Mouse (Mus musculus): ENCODE results near the gene Nr2e1. TPM values are rescaled to one million over a fixed set of nuclear protein-coding genes. Genes with fewer than 3 reads are reported as not detected.
A peak's percentile ranks its signal among the peaks of the same experiment; 100 is the strongest.

Nr2e1 gene
- polyA plus RNA-seq, 1 experiment from 2014 or later: not detected

DNA sequence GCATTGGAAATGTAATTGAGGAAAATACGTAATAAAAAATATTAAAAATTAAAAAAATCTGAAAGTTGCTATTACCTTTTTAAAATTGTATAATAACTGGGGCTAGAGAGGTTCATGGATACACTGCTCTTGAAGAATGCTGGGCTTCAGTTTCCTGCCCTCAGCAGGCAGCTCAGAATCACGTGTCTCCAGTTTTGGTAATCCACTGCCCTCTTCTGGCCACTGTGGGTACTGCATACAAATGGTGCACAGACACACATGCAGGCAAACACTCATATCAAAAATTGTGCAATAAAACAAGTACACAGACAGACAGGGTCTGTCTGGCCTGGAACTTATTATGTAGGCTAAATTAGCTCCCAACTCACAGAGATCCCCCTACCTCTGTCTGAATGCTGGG is 21.4 kb upstream of the Nr2e1 start:
- Histone ChIP-seq H3K36me3 (no peaks in the 10 kb centered on the region), H3K4me2 (no peak overlapping the region), H3K4me1 (no peaks in the 10 kb centered on the region), H3K4me3 (no peak overlapping the region), H3K9me3 (0 out of 2 replicates have a peak, but pooled peaks cover 6% of the 10 kb centered on the region), H3K27ac (no peak overlapping the region), H3K27me3 (peaks cover 41% of the 10 kb centered on the region), H3K9ac (no peak overlapping the region)
- no peak for ATAC-seq (ENCODE audit: insufficient number of reproducible peaks, low FRiP score, low TSS enrichment, low read depth)
- 59% methylated on average over 2 of the region's 2 CpGs for WGBS

DNA sequence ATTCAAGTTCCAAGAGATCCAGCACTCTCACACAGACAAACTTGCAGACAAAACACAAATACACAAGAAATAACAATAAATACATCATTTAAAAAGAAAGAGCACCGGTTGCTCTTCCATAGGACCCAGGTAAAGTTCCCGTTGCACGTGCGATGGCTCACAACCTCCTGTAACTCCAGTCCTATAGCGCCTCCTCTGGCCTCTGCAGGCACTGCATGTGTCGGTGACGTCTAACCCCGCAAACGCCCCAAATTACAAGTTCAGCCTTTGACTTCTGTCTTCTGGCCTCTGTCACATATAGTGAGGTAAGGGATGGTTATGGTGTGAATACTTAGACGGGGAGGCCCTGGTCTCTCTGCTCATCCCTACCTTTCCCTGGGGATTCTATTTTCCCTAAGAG is 18.1 kb upstream of the Nr2e1 start:
- Histone ChIP-seq H3K4me2 (no peak overlapping the region), H3K27ac (no peak overlapping the region), H3K4me1 (no peaks in the 10 kb centered on the region), H3K9ac (no peak overlapping the region), H3K9me3 (no peaks in the 10 kb centered on the region), H3K27me3 (peaks cover 27% of the 10 kb centered on the region), H3K36me3 (no peaks in the 10 kb centered on the region), H3K4me3 (no peak overlapping the region)
- 18% methylated on average over 10 of the region's 10 CpGs for WGBS
- no peak for ATAC-seq (ENCODE audit: insufficient number of reproducible peaks, low FRiP score, low TSS enrichment, low read depth)

DNA sequence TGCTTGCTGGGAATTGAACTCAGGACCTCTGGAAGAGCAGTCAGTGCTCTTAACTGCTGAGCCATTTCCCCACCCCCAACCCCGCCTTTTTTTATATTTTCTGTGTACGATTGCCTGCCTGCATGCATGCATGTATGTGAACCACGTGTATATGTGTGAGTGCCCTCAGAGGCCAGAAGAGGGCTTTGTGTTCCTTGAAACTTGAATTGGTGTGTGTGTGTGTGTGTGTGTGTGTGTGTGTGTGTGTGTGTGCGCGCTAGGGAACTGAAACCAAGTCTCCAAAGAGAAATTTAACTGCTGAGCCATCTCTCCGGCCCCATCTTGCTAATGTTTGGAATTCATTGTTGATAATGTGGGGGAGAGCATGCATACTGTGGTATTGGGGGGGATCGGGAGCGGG is 15.2 kb upstream of the Nr2e1 start:
- H3K4me2 ChIP-seq: no peak overlapping the region
- H3K9me3 ChIP-seq: no peaks in the 10 kb centered on the region
- no peak overlapping the region for H3K9ac ChIP-seq
- H3K27ac ChIP-seq: no peak overlapping the region
- H3K4me3 ChIP-seq: no peak overlapping the region
- 78% methylated on average over 8 of the region's 8 CpGs for WGBS
- peaks cover 52% of the 10 kb centered on the region for H3K27me3 ChIP-seq
- ATAC-seq (ENCODE audit: insufficient number of reproducible peaks, low FRiP score, low TSS enrichment, low read depth): no peak
- H3K36me3 ChIP-seq: no peaks in the 10 kb centered on the region
- no peaks in the 10 kb centered on the region for H3K4me1 ChIP-seq

DNA sequence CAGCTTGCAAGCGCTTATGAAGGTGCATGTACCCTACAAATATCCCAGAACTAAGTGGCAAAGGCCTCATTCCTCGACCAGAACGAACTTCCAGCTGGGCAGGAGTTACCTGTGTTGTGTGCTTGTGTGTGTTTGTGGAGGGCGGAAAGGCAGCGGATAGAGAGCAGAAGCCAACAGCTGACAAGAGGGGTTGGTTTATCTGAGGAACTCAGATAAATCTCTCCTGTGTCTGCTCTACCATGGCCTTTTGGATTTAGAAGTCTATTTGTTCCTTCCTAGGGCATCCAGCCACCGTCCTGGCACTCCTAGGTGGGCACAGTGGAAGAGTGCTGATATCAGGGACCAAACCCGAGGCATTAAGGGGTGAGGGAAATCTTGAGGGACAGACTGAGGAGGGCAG is 9.8 kb upstream of the Nr2e1 start:
- peaks cover 90% of the 10 kb centered on the region for H3K27me3 ChIP-seq
- WGBS: 17% methylated on average over 7 of the region's 7 CpGs
- no peaks in the 10 kb centered on the region for H3K9me3 ChIP-seq
- H3K4me3 ChIP-seq: no peak overlapping the region
- no peak overlapping the region for H3K9ac ChIP-seq
- H3K27ac ChIP-seq: no peak overlapping the region
- H3K4me1 ChIP-seq: peaks cover 9% of the 10 kb centered on the region
- no peak overlapping the region for H3K4me2 ChIP-seq
- no peak for ATAC-seq (ENCODE audit: insufficient number of reproducible peaks, low FRiP score, low TSS enrichment, low read depth)
- no peaks in the 10 kb centered on the region for H3K36me3 ChIP-seq

DNA sequence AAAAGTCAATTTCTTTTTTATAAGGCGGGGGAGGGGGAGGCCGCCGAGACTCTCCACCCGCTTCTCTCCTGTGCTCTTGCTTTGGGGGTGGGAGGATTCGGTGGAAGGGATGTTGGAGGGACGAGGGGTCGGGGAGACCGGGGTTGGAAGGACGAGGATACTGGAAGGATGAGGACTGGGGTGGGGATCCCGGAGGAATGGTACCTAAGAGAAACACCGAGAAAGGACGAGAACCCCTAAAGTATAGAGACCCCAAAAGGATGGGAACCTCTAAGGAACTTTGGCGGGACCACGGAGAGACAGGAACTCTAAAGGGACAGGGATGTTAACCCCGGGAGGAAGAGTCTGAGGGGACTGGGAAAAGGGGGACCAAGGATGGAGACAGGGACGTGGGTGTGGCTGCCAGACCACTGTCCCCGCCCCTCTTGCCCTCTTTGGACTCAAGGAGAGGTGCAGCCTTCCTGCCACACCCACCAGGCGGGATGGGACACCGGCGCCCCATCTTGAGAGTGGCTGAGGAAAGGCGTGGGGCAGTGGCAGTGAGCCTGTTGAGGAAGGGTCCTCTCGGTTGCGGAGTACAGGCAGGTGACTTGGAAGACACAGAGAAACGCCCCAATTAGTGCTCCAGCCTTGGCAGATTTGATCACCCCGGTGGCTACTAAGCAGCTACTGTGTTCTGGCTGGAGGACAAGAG is 8.7 kb upstream of the Nr2e1 start:
- H3K36me3 ChIP-seq: no peaks in the 10 kb centered on the region
- no peak for ATAC-seq (ENCODE audit: insufficient number of reproducible peaks, low FRiP score, low TSS enrichment, low read depth)
- H3K9me3 ChIP-seq: no peaks in the 10 kb centered on the region
- no peak overlapping the region for H3K9ac ChIP-seq
- peak overlapping the region; percentile 31 for H3K4me3 ChIP-seq
- H3K4me2 ChIP-seq: peak overlapping the region; percentile 46
- no peak overlapping the region for H3K27ac ChIP-seq
- peaks cover 94% of the 10 kb centered on the region for H3K27me3 ChIP-seq
- peaks cover 9% of the 10 kb centered on the region for H3K4me1 ChIP-seq
- WGBS: under 1% methylated on average over 25 of the region's 25 CpGs

DNA sequence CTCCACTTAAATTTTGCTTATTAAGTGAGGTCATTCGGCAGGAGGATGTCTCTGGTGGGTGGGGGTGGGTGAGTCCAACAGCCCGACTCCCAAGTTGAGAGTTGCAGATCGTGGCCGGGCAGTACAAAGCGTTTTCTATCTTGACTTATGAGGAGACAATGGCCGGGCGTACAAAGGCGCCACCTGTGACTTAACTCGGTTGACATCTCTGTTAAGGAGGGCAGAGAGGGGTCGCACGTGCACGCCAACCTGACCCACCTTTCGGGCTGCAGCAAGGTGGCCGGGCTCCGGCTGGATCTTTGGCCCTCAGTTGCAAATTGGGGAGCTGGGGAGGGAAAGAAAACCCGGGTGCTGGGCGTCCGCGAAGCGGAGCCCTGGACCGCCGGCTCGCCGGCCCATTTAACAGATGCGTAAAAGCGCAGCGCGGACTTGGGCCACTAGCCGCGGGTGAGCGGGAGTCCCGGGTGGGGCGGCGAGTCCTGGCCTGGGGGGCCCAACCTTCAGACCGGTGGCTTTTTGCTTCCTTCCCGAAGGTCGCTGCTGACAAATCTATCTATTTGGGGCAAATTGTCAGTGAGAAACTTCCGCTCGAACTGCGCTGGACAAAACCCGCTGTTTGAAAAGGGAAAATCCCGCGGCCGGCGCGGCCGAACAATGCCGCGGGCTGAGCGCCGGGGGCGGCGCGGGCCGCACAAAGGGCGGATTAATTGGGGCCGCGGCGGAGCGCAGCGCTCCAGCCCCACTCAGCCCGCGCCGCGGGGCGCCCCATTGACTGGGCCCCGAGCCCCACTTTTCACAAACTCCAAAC is 8.0 kb upstream of the Nr2e1 start:
- peaks cover 96% of the 10 kb centered on the region for H3K27me3 ChIP-seq
- H3K4me3 ChIP-seq: peak overlapping the region; percentile 31
- peak overlapping the region; percentile 46 for H3K4me2 ChIP-seq
- no peaks in the 10 kb centered on the region for H3K36me3 ChIP-seq
- WGBS: under 1% methylated on average over 66 of the region's 67 CpGs
- no peaks in the 10 kb centered on the region for H3K9me3 ChIP-seq
- H3K9ac ChIP-seq: no peak overlapping the region
- ATAC-seq (ENCODE audit: insufficient number of reproducible peaks, low FRiP score, low TSS enrichment, low read depth): no peak
- H3K27ac ChIP-seq: no peak overlapping the region
- H3K4me1 ChIP-seq: peaks cover 9% of the 10 kb centered on the region

DNA sequence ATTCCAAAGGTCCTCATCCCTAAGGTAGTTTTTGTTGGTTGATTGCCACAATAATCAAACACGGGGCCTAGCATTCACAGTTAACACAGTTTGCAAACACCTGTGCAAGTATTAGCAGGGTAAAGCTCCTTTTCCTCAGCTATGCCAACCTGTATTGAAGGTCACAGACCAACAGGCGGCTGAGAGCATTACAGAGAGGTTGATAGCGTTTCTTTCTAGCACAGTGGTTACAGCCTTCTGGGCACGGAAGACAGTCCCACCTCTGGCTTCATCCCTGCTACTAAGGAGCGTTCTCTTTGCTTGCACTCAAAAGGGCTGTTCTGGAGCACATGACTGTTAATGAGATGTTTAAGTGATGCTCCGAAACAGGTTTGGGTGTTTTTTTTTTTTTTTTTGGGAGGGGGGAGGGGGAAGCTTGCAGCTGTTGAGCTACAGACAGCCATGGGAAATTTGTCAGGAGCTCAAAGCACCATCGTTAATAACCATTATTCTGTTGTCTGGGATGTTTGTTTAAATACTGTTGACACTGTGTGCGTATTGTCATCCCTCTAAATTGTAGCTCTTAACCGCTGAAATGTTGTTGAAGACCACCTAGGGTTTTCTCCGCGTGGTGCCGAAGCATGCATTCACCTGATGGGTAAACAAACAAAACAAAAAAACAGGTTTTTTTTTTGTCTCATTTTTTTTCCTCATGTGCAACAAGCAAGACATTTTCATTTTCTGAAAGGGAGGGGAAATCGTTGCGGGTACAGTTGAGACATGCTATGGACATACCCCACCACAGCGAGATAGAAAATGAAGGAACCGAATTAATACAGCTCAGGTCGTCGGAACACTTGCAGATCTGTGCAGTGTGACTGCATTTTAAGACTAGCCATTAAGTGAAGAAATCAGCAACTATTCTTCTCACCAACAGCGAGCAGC is 7.1 kb upstream of the Nr2e1 start:
- Histone ChIP-seq H3K4me3 (no peak overlapping the region), H3K27me3 (peaks cover 97% of the 10 kb centered on the region), H3K27ac (no peak overlapping the region), H3K36me3 (no peaks in the 10 kb centered on the region), H3K9me3 (no peaks in the 10 kb centered on the region), H3K4me2 (no peak overlapping the region), H3K9ac (no peak overlapping the region), H3K4me1 (peaks cover 9% of the 10 kb centered on the region)
- ATAC-seq (ENCODE audit: insufficient number of reproducible peaks, low FRiP score, low TSS enrichment, low read depth): no peak
- WGBS: 3% methylated on average over 19 of the region's 19 CpGs

DNA sequence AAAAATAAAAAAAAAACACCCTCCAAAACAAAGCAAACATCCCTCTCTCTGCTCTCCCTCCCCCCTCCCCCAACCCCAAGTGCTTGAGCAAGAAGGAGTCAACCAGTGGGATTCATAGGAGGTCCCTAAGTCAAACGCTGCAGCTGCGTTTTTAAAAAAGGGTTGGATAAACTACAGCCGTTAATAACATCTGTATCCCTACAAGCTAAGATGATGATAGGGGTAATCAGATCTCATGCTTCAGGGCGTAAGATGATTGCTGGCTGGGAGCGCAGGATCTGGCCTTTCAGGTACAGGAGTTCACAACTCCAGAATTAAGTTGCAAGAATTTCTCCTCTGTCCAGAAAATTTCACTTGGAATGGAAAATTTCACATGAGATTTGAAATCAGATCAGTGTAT is 6.1 kb upstream of the Nr2e1 start:
- Histone ChIP-seq H3K4me1 (peaks cover 13% of the 10 kb centered on the region), H3K9me3 (no peaks in the 10 kb centered on the region), H3K4me2 (no peak overlapping the region), H3K9ac (no peak overlapping the region), H3K27me3 (peaks cover 97% of the 10 kb centered on the region), H3K36me3 (no peaks in the 10 kb centered on the region), H3K27ac (no peak overlapping the region), H3K4me3 (no peak overlapping the region)
- no peak for ATAC-seq (ENCODE audit: insufficient number of reproducible peaks, low FRiP score, low TSS enrichment, low read depth)
- WGBS: 4% methylated on average over 5 of the region's 5 CpGs

DNA sequence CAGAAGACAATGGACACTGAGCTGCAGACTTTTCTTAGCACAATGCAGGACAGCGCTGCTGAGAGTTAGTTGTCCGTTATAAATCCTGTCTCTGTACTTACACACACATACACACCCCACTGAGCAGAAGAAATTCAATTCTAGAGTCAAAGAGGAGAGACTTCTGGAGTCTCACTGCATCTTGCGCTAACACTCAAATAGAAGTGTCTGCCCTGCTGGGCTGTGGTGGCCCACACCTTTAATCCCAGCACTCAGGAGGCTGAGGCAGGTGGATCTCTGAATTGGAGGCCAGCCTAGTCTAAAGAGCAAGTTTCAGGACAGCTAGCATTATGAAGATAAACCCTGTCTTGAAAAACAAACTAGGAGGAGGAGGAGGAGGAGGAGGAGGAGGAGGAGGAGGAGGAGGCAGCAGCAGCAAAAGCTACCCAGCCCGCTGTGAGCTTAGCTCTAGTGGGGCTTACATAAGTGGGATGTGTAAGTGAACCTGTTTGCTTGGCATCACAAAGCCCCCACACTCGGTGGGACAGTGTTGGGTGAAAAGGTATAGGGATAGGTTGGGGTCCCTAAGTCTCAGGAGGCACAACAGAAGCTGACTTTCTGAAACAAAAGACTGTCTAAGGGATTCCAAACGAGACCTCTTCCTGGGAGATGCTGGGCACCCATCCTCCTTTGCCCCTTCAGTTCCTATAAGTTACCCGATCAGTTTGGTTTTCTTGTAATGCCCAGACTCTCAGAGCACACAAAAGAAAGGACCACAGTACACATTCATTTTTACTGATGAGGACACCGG is 4.7 kb upstream of the Nr2e1 start:
- Histone ChIP-seq H3K9ac (no peak overlapping the region), H3K4me1 (peaks cover 26% of the 10 kb centered on the region), H3K4me2 (no peak overlapping the region), H3K4me3 (no peak overlapping the region), H3K27ac (no peak overlapping the region), H3K27me3 (peaks cover 97% of the 10 kb centered on the region), H3K9me3 (no peaks in the 10 kb centered on the region), H3K36me3 (no peaks in the 10 kb centered on the region)
- ATAC-seq (ENCODE audit: insufficient number of reproducible peaks, low FRiP score, low TSS enrichment, low read depth): no peak
- 3% methylated on average over 8 of the region's 8 CpGs for WGBS

DNA sequence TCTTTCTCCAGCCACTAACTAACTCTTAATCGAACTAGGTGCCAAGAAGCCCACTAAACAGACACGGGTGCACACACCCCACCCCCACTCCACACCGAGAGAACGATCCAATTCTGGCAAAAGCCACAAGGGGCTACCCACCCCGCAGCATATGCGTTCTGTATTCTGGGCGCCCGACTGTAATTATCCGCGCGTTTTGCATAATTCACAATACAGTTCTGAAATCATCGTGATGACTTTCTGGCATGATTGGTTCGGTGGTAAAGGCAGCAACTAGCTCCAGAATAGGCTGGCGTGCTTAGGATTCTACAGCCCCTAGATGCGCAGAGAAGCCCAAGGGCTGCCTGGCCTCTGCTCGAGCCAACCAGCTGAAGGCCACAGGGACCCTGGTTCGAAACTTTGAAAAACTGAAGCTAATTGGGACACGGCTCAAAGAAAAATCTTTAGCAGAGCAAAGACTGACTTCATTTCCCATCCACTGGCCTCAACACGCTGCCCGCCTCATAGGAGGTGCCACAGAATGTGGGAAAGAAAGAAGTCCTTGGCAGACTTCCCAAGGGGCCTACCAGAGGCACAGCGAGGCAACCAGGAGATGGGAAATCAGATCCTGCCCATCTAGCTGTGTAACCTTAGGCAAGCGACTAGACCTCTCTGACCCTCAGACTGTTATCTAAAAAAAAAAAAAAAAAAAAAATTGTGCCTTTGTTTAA is 2.3 kb upstream of the Nr2e1 start:
- H3K4me2 ChIP-seq: no peak overlapping the region
- H3K9ac ChIP-seq: no peak overlapping the region
- no peak overlapping the region for H3K4me3 ChIP-seq
- no peak for ATAC-seq (ENCODE audit: insufficient number of reproducible peaks, low FRiP score, low TSS enrichment, low read depth)
- H3K4me1 ChIP-seq: peaks cover 31% of the 10 kb centered on the region
- 6% methylated on average over 22 of the region's 22 CpGs for WGBS
- H3K36me3 ChIP-seq: no peaks in the 10 kb centered on the region
- no peak overlapping the region for H3K27ac ChIP-seq
- peaks cover 94% of the 10 kb centered on the region for H3K27me3 ChIP-seq
- H3K9me3 ChIP-seq: no peaks in the 10 kb centered on the region

DNA sequence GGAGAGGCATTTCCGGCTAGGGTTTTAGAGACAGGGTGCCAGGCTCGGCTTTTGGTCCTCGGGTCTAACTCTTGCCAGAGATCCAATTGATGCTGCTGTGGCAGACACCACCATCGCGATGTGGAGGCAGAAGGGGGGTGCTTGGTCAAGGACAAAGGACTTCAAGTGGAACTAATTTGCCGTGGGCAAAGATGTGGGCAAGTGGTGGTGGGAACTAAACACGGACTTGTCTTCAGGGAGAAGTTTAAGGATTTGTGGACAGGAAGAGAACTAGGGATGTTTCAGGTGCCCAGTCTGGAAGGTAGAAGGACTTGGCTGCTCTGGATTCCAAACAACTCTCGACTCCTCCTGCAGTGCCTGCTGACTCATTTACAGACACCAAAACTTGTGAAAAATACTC is 1.7 kb upstream of the Nr2e1 start:
- Histone ChIP-seq H3K9me3 (no peaks in the 10 kb centered on the region), H3K27me3 (peaks cover 94% of the 10 kb centered on the region), H3K4me1 (peaks cover 37% of the 10 kb centered on the region), H3K4me2 (no peak overlapping the region), H3K9ac (no peak overlapping the region), H3K36me3 (no peaks in the 10 kb centered on the region), H3K4me3 (no peak overlapping the region), H3K27ac (no peak overlapping the region)
- ATAC-seq (ENCODE audit: insufficient number of reproducible peaks, low FRiP score, low TSS enrichment, low read depth): no peak
- WGBS: 3% methylated on average over 8 of the region's 8 CpGs

Data from limb, embryonic 15.5 days (tissue).